Mouse (Mus musculus) forebrain, embryonic 12.5 days (tissue): ENCODE measurements around the gene Dph2. TPM values are rescaled to one million over a fixed set of nuclear protein-coding genes. Genes with fewer than 3 reads are reported as not detected.
A peak's percentile ranks its signal among the peaks of the same experiment; 100 is the strongest.

ENCODE experiments used
- ATAC-seq: fragments of 200-750 bp; cut with Nextera tagmentation; 2 replicates; pipeline ENCODE4 v1.8.0; 2017; ENCODE audit warnings: moderate TSS enrichment; ENCODE audit not compliant: low FRiP score
- H3K27ac ChIP-seq: fragments of 300-500 bp; sonication (generic); 2 replicates; pipeline ENCODE4 v1.5.1; 2016; ENCODE audit warnings: mild to moderate bottlenecking
- H3K27me3 ChIP-seq: fragments of 300-500 bp; sonication (generic); 2 replicates; pipeline ENCODE4 v1.6.1; 2016; ENCODE audit warnings: mild to moderate bottlenecking
- H3K36me3 ChIP-seq: fragments of 300-500 bp; sonication (generic); replicated peaks from 2 replicates; pipeline ENCODE4 v1.6.1; 2016; ENCODE audit warnings: mild to moderate bottlenecking
- H3K4me1 ChIP-seq: fragments of 300-500 bp; sonication (generic); 2 replicates; pipeline ENCODE4 v1.6.1; 2016
- H3K4me2 ChIP-seq: fragments of 300-500 bp; sonication (generic); 2 replicates; pipeline ENCODE4 v1.6.1; 2016; ENCODE audit warnings: mild to moderate bottlenecking, moderate library complexity
- H3K4me3 ChIP-seq: fragments of 300-500 bp; sonication (generic); replicated peaks from 2 replicates; pipeline ENCODE4 v1.5.1; 2016; ENCODE audit warnings: mild to moderate bottlenecking
- H3K9ac ChIP-seq: fragments of 300-500 bp; sonication (generic); 2 replicates; pipeline ENCODE4 v1.6.1; 2016; ENCODE audit warnings: mild to moderate bottlenecking
- H3K9me3 ChIP-seq: fragments of 300-500 bp; sonication (generic); 2 replicates; pipeline ENCODE4 v1.6.1; 2016
- WGBS: fragments of 180-500 bp; shearing (Covaris S2); methylation state at CpG from one replicate; pipeline ENCODE4 v1.1.7; 2016; 5-methylcytosine and 5-hydroxymethylcytosine counted together
- polyA plus RNA-seq: library from polyadenylated mRNA; unstranded; fragments of >200 nt; fragmentation: Nextera tagmentation; extraction: Ambion mirVana; gene quantifications from 2 replicates; pipeline ENCODE4 v1.2.1, GENCODE M21; 2016

Gene Dph2
- polyA plus RNA-seq, 1 experiment from 2014 or later: 27.0 TPM

DNA sequence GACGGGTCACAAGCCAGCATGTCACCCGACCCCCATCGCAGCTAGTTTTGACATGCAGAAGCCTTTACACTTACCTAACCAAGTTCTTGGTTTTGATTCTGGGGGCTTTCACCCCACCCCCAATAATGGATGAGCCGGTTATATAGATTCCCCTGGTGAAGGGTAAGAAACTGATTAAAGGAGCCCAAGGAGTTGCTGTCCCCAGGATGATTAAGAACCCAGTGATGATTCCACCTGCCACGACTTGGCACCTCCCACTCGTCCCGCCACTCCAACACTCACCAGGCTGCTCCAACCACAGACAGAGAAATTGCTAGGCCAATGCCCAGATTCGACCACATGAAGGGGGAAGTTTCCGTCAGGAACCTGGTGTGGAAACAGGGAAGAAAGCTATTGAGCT, 5.8 kb downstream of the Dph2 start:
- Histone ChIP-seq H3K9me3 (no peaks in the 10 kb centered on the region), H3K4me3 (peak overlapping the region; percentile 92), H3K9ac (peak overlapping the region; percentile 83), H3K4me1 (peaks cover 43% of the 10 kb centered on the region), H3K27ac (no peak overlapping the region), H3K36me3 (peaks cover 42% of the 10 kb centered on the region), H3K4me2 (peak overlapping the region; percentile 89), H3K27me3 (no peaks in the 10 kb centered on the region)
- 86% methylated on average over 9 of the region's 9 CpGs for WGBS
- no peak for ATAC-seq

GRCm38 (mm10) chr4:117885093-117885492, 6.7 kb downstream of the Dph2 start:
- peaks cover 46% of the 10 kb centered on the region for H3K4me1 ChIP-seq
- no peak overlapping the region for H3K27ac ChIP-seq
- no peaks in the 10 kb centered on the region for H3K9me3 ChIP-seq
- H3K27me3 ChIP-seq: no peaks in the 10 kb centered on the region
- no peak overlapping the region for H3K9ac ChIP-seq
- WGBS: 92% methylated on average over 10 of the region's 10 CpGs
- peaks cover 44% of the 10 kb centered on the region for H3K36me3 ChIP-seq
- no peak for ATAC-seq
- H3K4me2 ChIP-seq: no peak overlapping the region
- H3K4me3 ChIP-seq: no peak overlapping the region

DNA sequence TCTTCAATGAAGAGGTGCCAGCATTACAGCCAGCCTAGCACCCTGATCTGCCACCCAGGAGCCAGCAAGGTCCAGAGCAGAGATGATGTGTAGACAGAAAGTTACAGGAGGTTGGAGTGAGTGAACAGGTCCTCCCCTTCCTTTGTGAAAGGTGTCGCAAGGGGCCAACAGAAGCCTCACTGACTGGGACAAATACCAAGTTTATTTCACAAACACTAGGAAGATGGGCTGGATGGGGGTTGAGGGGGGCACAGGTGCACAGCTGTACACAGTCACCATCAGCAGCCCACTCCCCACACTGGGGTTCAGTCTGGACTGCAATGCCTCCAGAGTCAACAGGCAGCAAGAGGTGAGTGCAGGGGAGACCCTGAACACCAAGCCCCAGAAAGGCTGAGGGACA, 7.7 kb downstream of the Dph2 start:
- WGBS: 94% methylated on average over 1 of the region's 1 CpGs
- Histone ChIP-seq H3K27me3 (no peaks in the 10 kb centered on the region), H3K4me3 (peak overlapping the region; percentile 92), H3K36me3 (peaks cover 36% of the 10 kb centered on the region), H3K4me2 (peak overlapping the region; percentile 92), H3K9me3 (no peaks in the 10 kb centered on the region), H3K4me1 (peaks cover 50% of the 10 kb centered on the region), H3K27ac (no peak overlapping the region), H3K9ac (no peak overlapping the region)
- ATAC-seq: no peak

GRCm38 (mm10) chr4:117882701-117883691, 8.8 kb downstream of the Dph2 start, which contains the start of gene B4galt2:
Gene B4galt2, minus strand, starts transcription at chr4:117883487.
- H3K27me3 ChIP-seq: no peaks in the 10 kb centered on the region
- WGBS: under 1% methylated on average over 79 of the region's 103 CpGs
- H3K4me1 ChIP-seq: peaks cover 55% of the 10 kb centered on the region
- H3K4me3 ChIP-seq: peak within 1 kb of the TSS; percentile 92
- peak within 1 kb of the TSS; percentile 92 for H3K4me2 ChIP-seq
- H3K27ac ChIP-seq: peak within 1 kb of the TSS; percentile 79
- no peaks in the 10 kb centered on the region for H3K9me3 ChIP-seq
- H3K36me3 ChIP-seq: peaks cover 41% of the 10 kb centered on the region
- peak; percentile 61 for ATAC-seq
- H3K9ac ChIP-seq: peak within 1 kb of the TSS; percentile 95

- H3K4me1 ChIP-seq: peaks cover 30% of the 10 kb centered on the region
- no peak for ATAC-seq
- no peaks in the 10 kb centered on the region for H3K27me3 ChIP-seq
- H3K9ac ChIP-seq: no peak overlapping the region
- H3K9me3 ChIP-seq: no peaks in the 10 kb centered on the region
- H3K27ac ChIP-seq: no peak overlapping the region
- H3K4me2 ChIP-seq: no peak overlapping the region
- WGBS: 87% methylated on average over 5 of the region's 5 CpGs
- H3K4me3 ChIP-seq: no peak overlapping the region
- peaks cover 63% of the 10 kb centered on the region for H3K36me3 ChIP-seq
Measured at GRCm38 (mm10) chr4:117878703-117879102, 13.1 kb downstream of the Dph2 start.

GRCm38 (mm10) chr4:117878301-117878700, 13.5 kb downstream of the Dph2 start:
- Histone ChIP-seq H3K36me3 (peaks cover 67% of the 10 kb centered on the region), H3K9ac (no peak overlapping the region), H3K27me3 (no peaks in the 10 kb centered on the region), H3K27ac (no peak overlapping the region), H3K9me3 (no peaks in the 10 kb centered on the region), H3K4me1 (peaks cover 27% of the 10 kb centered on the region), H3K4me3 (no peak overlapping the region), H3K4me2 (no peak overlapping the region)
- 83% methylated on average over 10 of the region's 10 CpGs for WGBS
- ATAC-seq: no peak

- Histone ChIP-seq H3K4me3 (no peak overlapping the region), H3K27ac (no peak overlapping the region), H3K4me1 (peaks cover 24% of the 10 kb centered on the region), H3K27me3 (no peaks in the 10 kb centered on the region; the same call in 1 of the 2 replicates), H3K4me2 (no peak overlapping the region), H3K9ac (no peak overlapping the region), H3K9me3 (no peaks in the 10 kb centered on the region), H3K36me3 (peaks cover 54% of the 10 kb centered on the region)
- 93% methylated on average over 9 of the region's 9 CpGs for WGBS
- ATAC-seq: no peak
Measured at GRCm38 (mm10) chr4:117873615-117874014, 18.2 kb downstream of the Dph2 start.

- Histone ChIP-seq H3K27ac (no peak within 1 kb of the TSS), H3K9ac (peak within 1 kb of the TSS; percentile 18; the same call in 1 of the 2 replicates), H3K9me3 (no peaks in the 10 kb centered on the region), H3K36me3 (peaks cover 44% of the 10 kb centered on the region), H3K4me3 (0 out of 2 replicates have a peak within 1 kb of the TSS, but pooled peaks have one; percentile 10), H3K4me1 (peaks cover 23% of the 10 kb centered on the region), H3K4me2 (peak within 1 kb of the TSS; percentile 44), H3K27me3 (peaks cover 1% of the 10 kb centered on the region; the same call in 1 of the 2 replicates)
- ATAC-seq: peak; percentile 15; the same call in 1 of the 2 replicates
- 6% methylated on average over 14 of the region's 14 CpGs for WGBS
Measured at GRCm38 (mm10) chr4:117872471-117872886, 19.4 kb downstream of the Dph2 start, which contains the start of gene Ccdc24. Gene Ccdc24, minus strand, starts transcription at chr4:117872557.

- WGBS: 63% methylated on average over 7 of the region's 7 CpGs
- H3K4me3 ChIP-seq: no peak overlapping the region
Measured at GRCm38 (mm10) chr4:117871787-117872186, 20.0 kb downstream of the Dph2 start.

GRCm38 (mm10) chr4:117870437-117870836, 21.4 kb downstream of the Dph2 start:
- 82% methylated on average over 1 of the region's 1 CpGs for WGBS
- peaks cover 23% of the 10 kb centered on the region for H3K36me3 ChIP-seq
- H3K27ac ChIP-seq: no peak overlapping the region
- no peak overlapping the region for H3K9ac ChIP-seq
- H3K9me3 ChIP-seq: no peaks in the 10 kb centered on the region
- H3K4me3 ChIP-seq: no peak overlapping the region
- peaks cover 27% of the 10 kb centered on the region for H3K4me1 ChIP-seq
- H3K27me3 ChIP-seq: peaks cover 6% of the 10 kb centered on the region
- ATAC-seq: no peak
- no peak overlapping the region for H3K4me2 ChIP-seq

More at GRCm38 (mm10) chr4:117871787-117872186, 20.0 kb downstream of the Dph2 start:
- no peak for ATAC-seq
- H3K4me2 ChIP-seq: peak overlapping the region; percentile 44; the same call in 1 of the 2 replicates
- H3K4me1 ChIP-seq: peaks cover 23% of the 10 kb centered on the region
- peaks cover 6% of the 10 kb centered on the region for H3K27me3 ChIP-seq
- H3K36me3 ChIP-seq: peaks cover 37% of the 10 kb centered on the region
- no peaks in the 10 kb centered on the region for H3K9me3 ChIP-seq
- no peak overlapping the region for H3K27ac ChIP-seq
- H3K9ac ChIP-seq: no peak overlapping the region

- Histone ChIP-seq H3K36me3 (peaks cover 14% of the 10 kb centered on the region), H3K4me3 (no peak overlapping the region), H3K4me1 (peaks cover 27% of the 10 kb centered on the region), H3K4me2 (no peak overlapping the region), H3K27ac (no peak overlapping the region), H3K27me3 (peaks cover 6% of the 10 kb centered on the region), H3K9me3 (no peaks in the 10 kb centered on the region), H3K9ac (no peak overlapping the region)
- WGBS: 82% methylated on average over 9 of the region's 9 CpGs
- no peak for ATAC-seq
Measured at GRCm38 (mm10) chr4:117869317-117869716, 22.5 kb downstream of the Dph2 start.

DNA sequence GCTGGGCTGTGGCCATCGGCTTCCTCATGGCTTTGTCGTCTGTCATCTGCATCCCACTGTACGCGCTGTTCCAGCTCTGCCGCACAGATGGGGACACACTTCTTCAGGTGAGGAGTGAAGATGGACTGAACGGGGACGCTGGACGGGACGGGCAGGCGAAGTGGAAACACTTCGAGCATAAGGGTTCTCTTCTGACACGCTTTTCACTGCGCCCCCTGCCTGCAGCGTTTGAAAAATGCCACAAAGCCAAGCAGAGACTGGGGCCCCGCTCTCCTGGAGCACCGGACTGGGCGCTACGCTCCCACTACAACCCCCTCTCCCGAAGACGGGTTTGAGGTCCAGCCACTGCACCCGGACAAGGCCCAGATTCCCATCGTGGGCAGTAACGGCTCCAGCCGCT, 24.0 kb downstream of the Dph2 start:
- Histone ChIP-seq H3K4me2 (peak overlapping the region; percentile 19), H3K36me3 (no peaks in the 10 kb centered on the region), H3K4me1 (peaks cover 29% of the 10 kb centered on the region), H3K4me3 (no peak overlapping the region), H3K27me3 (peaks cover 6% of the 10 kb centered on the region), H3K27ac (no peak overlapping the region), H3K9me3 (no peaks in the 10 kb centered on the region), H3K9ac (no peak overlapping the region)
- WGBS: 16% methylated on average over 24 of the region's 24 CpGs
- peak; percentile 25; the same call in 1 of the 2 replicates for ATAC-seq
